Mouse (Mus musculus) testis, postnatal 14 days (tissue): ENCODE measurements around the gene Golim4.
"Not testable (repeated sequence)": the region's sequence is repeated elsewhere in the genome, so short reads cannot be mapped to it uniquely, and the experiment has no call there.

ENCODE experiments used
- DNase-seq: peaks from one replicate; pipeline ENCODE4 v3.0.0; 2021; ENCODE audit warnings: low spot score

The Golim4 gene

DNA sequence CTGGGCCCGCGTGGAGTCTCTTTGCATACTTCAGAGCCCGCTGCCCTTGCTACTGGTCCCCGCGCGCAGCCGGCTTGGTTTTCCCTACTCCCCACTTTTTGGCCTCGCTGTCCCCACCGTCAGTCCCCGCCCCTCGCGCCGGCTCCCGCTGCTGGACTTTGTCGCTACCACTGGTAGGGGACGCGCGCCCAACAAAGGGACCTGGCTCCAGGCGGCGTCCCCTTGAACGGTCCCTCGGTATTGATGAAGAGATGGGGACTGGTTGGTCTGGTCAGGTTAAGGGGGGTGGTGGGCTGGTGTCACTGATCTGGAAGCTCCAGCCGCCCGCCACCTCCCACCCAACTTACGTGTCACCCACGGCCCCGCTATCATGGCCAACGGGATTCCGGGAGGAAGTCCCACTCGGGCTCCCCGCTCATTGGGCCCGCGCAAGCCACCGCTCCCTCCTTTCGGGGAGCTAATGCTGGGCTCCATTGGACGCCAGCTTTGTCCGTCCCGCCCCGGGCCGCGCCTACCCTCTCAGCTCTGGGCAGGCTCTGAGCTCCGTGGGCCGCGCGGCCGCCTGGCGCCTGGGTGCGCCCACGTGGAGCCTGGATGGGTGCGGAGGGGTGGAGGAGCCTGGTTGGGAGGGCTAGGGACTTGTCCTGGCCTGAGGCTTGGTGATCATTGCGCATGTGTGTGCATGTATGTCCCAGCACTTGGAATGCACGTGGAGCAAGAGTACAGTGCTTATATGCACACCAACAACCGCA lies at the start of gene Golim4:
Gene Golim4, minus strand, starts transcription at position 399 of the 752 bp plus-strand sequence.
- peak; percentile 88 for DNase-seq

DNA sequence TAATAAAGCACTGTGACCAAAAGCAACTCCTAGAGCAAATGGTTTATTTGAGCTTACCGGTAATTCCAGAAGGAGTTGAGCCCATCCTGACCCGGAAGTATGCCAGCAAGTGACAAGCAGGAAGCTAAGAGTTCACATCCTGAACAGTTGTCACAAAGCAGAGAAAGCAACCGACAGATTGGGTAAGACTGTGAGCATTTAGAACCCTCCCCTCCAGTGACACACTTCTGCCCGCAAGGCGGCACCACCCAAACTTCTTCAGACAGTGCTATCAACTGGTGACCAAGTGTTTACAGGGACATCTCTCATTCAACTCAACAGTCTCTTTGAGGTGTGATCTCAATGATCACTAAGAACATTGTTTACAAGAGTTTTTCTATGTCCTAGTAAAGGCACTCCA lies 48.9 kb upstream of the Golim4 start:
- DNase-seq: no peak

DNA sequence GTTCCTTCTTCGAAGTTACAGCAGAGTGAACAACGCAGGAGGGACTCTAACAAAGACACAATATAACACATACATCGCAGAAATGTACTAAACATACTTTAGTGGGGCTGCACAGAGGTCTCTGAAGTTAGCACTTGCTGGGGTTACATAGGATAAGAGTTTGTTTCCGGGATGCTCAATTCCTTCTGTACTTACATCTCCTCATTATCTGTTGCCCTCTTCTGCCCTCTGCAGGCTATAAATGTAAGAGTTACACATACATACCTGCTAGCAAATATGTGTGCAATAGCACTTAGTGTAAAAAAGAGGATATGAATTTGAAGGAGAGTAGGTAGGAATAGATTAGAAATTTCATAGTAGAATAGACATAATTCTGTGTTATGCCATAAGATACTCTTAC lies 44.4 kb upstream of the Golim4 start:
- no peak for DNase-seq

DNA sequence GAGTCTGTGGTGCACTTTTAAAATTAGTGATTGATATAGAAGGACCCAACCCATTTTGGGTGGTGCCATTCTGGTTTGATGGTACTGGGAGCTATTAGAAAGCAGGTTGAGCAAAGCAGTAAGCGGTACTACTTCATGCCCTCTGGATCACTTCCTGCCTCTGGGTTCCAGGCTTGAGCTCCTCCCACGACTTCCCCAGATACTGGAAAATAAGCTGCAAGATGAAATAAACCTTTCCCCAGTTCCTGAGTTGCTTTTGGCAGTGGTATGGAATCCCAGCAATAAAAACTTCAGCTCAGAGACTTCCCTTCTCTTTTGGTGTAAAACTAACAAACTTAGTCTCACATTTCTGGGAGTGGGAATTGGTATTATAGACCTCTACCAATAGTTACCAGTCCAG lies 43.7 kb upstream of the Golim4 start:
- DNase-seq: no peak

DNA sequence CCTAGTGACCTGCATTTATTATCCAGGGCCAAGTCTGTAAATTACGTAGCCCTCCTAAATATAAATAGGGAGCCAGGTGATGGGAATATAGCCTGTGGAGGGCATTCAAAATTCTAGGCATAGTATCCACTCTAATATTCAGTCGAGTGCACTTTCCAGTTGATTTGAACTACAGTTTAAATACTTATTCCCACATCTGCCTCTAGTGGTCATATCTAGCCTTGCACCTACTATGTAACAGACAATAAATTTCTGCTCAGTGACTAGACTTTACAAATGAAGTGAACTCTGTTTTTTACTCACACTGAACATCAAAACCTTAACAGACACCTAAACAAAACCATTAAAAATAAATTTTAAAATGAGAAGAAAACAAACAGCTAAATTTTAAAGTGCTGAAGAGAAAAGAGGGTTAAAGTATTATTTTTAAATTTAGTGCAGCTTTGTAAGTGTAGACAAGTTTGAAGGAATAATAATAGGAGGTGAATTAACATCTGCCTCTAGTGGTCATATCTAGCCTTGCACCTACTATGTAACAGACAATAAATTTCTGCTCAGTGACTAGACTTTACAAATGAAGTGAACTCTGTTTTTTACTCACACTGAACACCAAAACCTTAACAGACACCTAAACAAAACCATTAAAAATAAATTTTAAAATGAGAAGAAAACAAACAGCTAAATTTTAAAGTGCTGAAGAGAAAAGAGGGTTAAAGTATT lies 24.4 kb upstream of the Golim4 start:
- DNase-seq: not testable (repeated sequence)

DNA sequence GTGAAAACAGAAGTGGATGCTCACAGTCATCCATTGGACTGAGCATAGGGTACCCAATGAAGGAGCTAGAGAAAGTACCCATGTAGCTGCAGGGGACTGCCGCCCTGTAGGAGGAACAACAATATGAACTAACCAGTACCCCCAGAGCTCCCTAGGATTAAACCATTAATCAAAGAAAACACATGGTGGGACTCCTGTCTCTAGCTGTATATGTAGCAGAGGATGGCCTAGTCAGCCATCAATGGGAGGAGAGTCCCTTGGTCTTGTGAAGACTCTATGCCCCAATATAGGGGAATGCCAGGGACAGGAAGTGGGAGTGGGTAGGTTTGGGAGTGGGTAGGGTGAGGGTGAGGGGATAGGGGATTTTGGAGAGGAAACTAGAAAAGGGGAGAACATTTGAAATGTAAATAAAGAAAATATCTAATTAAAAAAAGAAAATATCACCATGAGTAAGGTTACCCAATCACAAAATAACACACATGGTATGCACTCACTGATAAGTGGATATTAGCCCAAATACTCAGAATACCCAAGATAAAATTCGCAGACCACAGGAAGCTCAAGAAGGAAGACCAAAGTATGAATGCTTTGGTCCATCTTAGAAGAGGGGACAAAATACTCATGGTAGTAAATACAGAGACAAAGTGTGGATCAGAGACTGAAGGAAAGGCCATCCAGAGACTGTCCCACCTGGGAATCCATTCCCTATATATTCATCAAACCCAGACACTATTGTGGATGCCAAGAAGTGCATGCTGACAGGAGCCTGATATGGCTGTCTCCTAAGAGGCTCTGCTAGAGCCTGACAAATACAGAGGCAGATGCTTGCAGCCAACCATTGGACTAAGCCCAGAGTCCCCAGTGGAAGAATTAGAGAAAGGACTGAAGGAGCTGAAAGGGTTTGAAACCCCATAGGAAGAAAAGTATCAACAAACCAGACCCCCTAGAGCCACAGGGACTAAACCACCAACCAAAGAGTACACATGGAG lies 6.3 kb upstream of the Golim4 start:
- not testable (repeated sequence) for DNase-seq

DNA sequence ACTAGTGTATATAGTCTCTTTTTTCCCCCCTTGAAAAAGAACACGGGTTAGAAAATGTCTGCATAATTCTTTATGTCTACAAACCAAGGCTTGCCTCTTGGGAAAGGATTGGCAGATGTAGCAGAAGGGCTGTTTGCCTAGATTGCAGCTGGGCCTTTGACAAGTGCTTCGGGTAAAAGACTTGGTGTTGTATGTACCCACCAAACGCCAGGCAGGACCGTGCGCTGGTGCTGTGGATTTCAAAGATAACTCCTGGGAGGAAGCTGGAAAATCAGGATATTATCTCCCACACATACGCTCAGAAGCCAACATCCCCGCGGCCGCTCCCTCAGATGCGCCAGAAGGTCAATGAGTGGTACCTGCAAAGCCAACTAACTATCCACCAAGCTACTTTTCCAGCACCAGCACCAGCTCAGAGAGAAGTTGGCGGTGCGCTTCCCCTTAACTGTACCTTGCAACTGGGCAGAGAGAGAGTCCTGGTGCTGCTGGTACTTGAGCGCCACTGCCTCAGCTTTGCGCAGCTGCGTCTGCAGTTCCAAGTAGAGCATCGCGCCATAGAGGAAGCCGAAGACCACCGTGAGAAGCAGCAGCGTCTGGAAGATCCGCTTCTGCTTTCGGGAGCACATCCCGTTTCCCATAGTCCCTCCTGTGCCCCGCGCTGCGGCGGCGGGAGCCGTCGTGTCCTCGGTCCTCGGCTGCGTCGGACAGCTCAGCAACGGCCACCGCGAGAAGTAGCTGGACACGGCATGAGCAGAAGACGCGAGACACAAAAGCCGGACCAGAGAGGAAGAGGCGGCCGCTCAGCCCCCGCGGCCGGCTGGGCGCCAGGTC lies 873 bp downstream of the Golim4 start:
- DNase-seq: peak; percentile 7

DNA sequence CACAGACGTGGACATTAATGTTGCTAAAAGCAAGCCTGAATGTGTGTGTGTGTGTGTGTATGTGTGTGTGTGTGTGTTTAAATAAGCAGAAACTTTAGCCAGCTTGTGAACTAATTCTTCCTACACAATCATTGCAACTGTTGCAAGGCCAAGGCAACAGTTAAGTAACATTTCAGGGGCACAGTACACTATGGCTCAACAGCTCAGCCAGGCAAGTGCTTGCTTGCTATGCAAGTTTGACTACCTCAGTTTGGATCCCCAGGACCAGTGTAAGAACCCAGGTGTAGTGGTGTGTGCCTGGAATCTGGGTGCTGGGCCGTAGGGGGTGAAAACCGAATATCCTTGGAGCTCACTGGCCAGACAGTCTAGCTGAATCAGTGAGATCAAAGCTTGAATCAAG lies 2.6 kb downstream of the Golim4 start:
- peak; percentile 17 for DNase-seq

DNA sequence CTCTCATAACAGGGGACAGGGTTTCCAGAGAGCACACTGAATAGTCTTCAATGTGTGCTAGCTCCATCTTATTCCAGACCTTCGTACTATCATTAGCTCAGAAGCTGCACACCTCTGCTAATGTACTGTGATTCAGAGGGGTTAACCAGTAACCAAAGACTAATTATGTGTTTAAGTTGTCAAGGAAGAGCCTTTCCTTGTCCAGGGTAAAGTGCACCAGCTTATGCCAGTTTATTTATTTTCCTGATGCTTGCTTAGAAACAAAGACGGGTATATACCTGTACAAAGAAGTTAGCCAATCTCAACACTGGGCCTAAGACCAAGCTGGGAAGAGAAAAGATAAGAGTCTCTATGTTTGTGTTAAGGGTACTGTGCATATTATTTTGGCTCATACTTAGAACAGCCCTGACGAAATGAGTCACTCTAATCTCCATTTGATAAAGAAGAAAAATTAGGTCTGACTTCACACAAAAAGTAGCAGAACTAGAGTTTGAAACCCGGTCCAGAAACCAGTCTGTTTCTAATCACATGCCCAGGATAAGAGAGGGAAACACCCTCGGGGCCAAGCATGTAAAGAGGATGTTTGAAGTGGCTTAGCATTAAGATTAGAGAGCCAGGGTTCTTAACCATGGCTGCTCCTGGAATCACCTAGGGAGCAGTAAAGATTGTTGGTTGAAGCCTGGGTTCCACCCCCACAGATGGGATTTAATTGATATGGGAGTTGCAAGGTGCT lies 4.3 kb downstream of the Golim4 start:
- no peak for DNase-seq

DNA sequence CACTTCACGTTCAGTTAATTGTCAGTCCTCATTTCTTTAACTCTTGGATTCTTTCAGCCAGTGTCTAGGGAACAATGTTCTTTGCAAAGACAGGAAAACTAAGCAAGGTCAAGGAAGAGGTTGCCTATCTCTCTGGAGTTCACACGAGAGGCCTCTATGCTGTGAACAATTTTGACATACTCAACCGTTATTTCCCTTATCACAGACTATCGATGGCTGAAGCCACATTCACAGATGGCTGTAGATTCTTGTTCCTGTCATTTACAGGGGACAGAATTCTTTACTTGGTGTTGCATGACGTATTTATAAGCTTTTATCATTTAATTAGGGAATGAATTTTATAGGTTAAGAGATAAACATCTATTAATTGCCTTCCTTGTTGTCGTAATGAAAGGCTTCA lies 5.9 kb downstream of the Golim4 start:
- DNase-seq: no peak

DNA sequence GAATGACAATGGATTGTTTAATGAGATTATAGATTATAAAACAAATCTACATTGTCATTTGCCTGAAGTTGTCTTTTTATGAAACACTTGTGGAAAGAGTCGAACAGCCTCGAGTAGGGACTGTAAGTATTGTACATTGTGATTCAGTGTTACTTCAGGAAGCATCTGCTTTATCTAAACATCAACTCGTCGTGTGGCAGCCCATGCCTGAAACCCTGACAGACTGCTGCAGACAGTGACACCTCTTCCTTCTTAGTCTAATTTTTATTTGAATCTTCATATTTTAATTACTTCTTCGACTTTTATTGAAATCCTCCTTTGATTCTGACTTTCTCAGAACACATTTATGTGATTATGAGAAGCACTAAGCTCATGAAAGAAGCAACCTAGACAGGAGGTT lies 7.4 kb downstream of the Golim4 start:
- no peak for DNase-seq

DNA sequence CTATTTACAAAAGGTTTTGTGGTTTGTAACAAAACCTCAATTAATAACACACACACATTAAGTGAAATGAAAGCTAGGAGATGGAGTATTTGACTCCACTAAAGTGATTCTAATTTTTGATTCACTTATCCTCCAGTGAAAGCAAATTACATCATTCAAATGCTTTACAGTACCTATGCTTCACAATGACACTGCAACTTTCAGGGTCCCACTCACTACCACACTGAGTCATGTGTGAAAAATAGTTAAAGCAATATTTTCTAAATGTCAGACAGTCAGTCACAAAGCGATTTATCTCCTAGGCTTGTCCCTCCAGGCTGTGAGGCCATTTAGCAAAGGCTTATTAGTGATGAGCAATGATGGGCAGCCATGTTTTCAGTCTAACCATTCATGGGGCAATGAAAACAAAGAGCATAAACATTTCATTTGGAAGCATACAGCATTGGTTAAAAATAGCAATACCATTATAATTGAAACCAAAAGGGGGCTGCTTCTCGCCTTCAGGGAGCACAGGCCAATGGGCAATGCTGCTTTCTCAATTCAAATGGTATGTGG lies 8.1 kb downstream of the Golim4 start:
- DNase-seq: no peak

DNA sequence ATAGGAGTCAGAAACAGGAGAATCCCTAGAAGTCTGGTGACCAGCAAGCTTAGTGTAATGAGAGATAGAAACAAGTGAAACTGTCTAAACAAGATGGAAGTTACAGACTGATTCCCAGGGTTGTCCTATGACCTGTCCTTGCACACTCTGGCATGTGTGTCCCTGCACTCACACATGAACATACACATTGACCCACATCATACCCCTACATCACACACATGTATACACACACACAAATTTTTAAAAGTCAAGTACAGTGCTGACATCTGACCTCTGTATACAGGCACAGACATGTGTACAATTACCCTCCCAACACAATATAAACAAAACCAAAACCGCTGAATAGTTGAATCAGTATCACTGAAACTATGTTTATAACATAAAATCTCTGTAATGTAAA lies 8.7 kb downstream of the Golim4 start:
- no peak for DNase-seq

DNA sequence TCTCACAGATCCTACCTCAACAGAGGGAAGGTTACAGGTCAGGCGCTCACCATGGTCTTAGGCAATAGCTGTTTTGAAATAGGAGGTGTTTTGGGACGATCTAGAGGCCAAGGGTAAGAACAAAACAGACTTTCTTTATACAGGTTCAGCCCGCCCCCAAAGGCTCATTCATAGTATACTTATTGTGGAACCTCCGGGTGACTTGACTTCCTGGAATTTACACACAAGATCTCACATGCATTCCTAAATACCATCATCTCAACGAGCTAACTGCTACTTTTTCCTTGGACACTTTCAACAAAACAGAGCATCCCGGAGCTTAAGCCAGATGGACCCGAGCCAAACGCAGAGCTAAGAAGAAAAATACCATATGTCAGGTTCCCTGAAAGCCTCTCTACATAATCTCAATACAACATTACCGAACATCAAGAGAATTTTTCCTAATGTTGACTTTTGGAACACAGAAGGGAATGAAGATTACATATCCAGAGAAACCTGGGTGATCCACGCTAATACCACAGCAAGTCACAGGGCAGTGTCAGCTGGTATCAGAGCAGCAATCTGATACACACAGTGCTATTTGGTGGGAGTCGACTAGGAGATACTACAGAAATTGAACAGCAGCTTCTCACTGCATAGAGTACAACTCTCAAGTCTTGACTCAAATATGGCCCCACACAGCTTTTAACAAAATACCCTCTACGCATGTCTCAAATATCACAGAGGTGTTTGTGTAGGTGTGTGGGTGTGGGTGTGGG lies 14.3 kb downstream of the Golim4 start:
- no peak for DNase-seq

DNA sequence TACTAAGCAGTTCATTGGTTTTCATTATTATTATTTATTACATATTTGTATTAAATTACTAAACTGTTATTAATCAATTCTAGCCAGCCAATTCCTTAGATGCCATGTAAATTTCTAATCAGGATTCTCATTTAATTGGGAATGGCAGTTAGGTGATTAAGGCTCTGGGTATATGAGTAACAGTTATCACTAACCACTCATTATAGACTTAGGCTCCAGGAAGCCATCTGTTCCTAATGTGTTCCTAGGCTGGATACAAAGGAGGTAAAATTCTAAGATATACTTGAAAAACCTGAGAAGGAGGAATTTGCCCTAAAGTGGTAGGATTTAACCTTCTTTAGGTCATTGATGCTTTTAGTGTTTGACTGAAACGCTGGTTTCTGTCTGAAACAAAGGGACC lies 14.9 kb downstream of the Golim4 start:
- DNase-seq: no peak

DNA sequence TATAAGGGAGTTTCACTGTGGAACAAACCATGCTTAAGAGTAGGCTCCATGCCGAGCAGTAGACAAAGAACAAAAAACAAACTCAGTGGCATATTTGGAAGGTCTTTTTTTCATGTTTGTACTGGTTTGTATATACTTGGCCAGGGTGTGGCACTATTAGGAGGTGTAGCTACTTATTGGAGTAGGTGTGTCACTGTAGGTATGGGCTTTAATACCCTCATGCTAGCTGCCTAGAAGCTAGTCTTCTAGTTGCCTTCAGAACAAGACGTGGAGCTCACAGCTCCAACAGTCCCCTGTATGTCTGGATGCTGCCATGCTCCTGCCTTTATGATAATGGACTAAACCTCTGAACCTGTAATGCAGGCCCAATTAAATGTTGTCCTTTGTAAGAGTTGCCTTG lies 20.6 kb downstream of the Golim4 start:
- no peak for DNase-seq

DNA sequence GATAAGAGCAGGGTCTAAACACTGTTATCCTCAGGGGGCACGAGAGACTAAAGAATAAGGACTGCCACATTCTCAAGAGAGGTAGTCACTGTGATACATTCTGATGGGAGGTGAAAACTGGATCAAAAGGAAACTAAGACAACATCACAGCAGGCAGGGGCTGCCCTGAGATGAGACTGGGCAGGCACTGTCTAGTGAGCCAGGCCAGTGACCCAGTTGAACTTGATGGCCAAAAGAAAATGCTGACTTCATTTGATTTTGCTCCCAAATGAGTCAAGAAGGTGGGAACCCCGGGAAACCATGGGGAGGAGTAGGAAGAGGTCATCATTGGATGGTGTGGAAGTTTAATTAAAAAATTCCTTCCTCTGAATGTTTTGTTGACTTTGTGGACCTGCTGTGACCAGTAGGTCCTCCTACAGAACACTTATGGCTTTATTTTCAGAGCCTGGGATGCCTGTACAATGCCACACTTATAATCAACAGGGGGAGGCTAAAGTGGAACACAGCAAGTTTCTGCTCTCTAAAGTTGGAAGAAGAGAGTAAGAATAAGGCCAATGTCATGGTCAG lies 26.0 kb downstream of the Golim4 start:
- DNase-seq: no peak

DNA sequence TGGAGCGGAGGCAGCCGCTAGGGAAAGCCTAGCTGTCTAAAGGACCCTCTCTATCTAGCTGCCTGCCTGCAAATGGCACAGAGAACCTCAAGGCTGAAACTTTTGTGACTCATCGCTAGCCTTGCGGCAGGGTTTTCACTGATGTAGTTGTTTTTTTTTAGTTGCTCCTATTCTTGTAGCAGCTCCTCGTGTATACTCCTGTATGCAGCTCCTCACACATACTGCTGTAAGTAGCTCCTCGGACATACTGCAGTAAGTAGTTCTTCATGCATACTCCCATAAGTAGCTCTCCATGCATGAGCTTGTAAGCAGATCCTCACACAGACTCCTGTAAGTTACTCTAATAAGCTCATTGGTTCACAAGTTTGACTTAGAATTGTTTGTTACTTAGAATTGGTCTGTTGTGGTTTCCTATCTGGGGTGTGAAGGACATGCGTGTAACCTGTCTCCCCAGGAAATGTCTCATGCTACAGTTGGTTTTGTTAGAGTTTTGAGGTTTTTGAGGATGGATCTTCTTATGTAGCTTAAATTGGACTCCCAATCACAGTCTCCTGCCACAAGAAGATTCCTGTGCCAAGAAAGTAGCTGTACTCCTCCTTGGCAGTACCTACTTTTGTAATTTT lies 26.7 kb downstream of the Golim4 start:
- DNase-seq: no peak

DNA sequence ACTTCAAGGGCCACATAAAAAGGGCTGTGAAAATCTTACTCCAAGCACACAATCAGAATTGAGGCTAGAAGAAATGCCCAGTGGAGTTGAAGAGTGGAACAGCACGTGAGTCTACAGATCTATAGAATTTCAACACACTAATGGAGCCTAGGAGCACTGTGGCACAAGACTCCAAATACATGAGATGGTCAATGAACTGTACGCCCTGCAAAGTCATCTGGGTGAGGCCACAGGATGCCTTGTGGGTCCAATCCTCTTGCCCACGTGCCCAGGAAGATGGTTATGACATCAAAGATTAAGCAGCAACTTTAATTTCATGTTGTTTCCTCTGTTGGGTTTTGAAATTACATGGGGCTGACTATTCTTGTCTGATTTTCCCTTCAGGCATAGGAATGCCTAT lies 30.4 kb downstream of the Golim4 start:
- DNase-seq: no peak
